Mouse (Mus musculus): ENCODE measurements at regions not wholly inside any gene's neighbourhood (a gene's known extent, or its start where the extent isn't known, plus 50 kb on each side); places are given as distances from the start of the nearest gene placed in this dataset.

GRCm38 (mm10) chr10:96545761-96546388 lies 70.9 kb upstream of the Btg1 start:
- H3K36me3 ChIP-seq (replicated peaks): no peaks in the 10 kb centered on the region
- no peak for ATAC-seq (ENCODE audit: extremely low read depth, insufficient number of reproducible peaks, low FRiP score, poor library complexity, severe bottlenecking)
- DNase-seq (ENCODE audit: low spot score): no peak

GRCm38 (mm10) chr10:96549651-96550050 lies 67.2 kb upstream of the Btg1 start:
- DNase-seq (ENCODE audit: low spot score) (no peak), ATAC-seq (ENCODE audit: extremely low read depth, insufficient number of reproducible peaks, low FRiP score, poor library complexity, severe bottlenecking) (no peak)
- H3K27me3 ChIP-seq (ENCODE audit: insufficient read depth, low read length): no peaks in the 10 kb centered on the region
- no peaks in the 10 kb centered on the region for H3K36me3 ChIP-seq (replicated peaks)
- no peak for TF ChIP-seq TAL1 (conservative IDR thresholded peaks at IDR 0.05; ENCODE audit: low read depth, low read length)
- TF ChIP-seq POLR2AphosphoS5 (IDR thresholded peaks at IDR 0.05; ENCODE audit: insufficient replicate concordance, low read depth, low read length): no peak
- no peak for TF ChIP-seq CTCF (IDR thresholded peaks at IDR 0.05; ENCODE audit: low read depth, low read length)
- TF ChIP-seq GATA2 (IDR thresholded peaks at IDR 0.05; ENCODE audit: borderline replicate concordance, low read depth, low read length): no peak
- TF ChIP-seq GATA1 (IDR thresholded peaks at IDR 0.05; ENCODE audit: borderline replicate concordance, low read length): no peak
- peaks cover 25% of the 10 kb centered on the region for H3K9me3 ChIP-seq (replicated peaks)
- no peaks in the 10 kb centered on the region for H3K4me1 ChIP-seq (ENCODE audit: insufficient read depth, low read depth, low read length)
- no peak overlapping the region for H3K4me3 ChIP-seq (ENCODE audit: low read depth, low read length)

More at GRCm38 (mm10) chr10:96545761-96546388, 70.9 kb upstream of the Btg1 start:
- Histone ChIP-seq H3K9me3 (replicated peaks) (peaks cover 20% of the 10 kb centered on the region), H3K4me3 (ENCODE audit: low read depth, low read length) (no peak overlapping the region), H3K27me3 (ENCODE audit: insufficient read depth, low read length) (no peaks in the 10 kb centered on the region), H3K4me1 (ENCODE audit: insufficient read depth, low read depth, low read length) (no peaks in the 10 kb centered on the region)
- TF ChIP-seq CTCF (IDR thresholded peaks at IDR 0.05; ENCODE audit: low read depth, low read length): no peak
- no peak for TF ChIP-seq GATA2 (IDR thresholded peaks at IDR 0.05; ENCODE audit: borderline replicate concordance, low read depth, low read length)
- TF ChIP-seq TAL1 (conservative IDR thresholded peaks at IDR 0.05; ENCODE audit: low read depth, low read length): no peak
- TF ChIP-seq GATA1 (IDR thresholded peaks at IDR 0.05; ENCODE audit: borderline replicate concordance, low read length): no peak
- TF ChIP-seq POLR2AphosphoS5 (IDR thresholded peaks at IDR 0.05; ENCODE audit: insufficient replicate concordance, low read depth, low read length): no peak

- no peak for TF ChIP-seq GATA1 (IDR thresholded peaks at IDR 0.05; ENCODE audit: borderline replicate concordance, low read length)
- no peak for TF ChIP-seq CTCF (IDR thresholded peaks at IDR 0.05; ENCODE audit: low read depth, low read length)
- no peak for TF ChIP-seq TAL1 (conservative IDR thresholded peaks at IDR 0.05; ENCODE audit: low read depth, low read length)
- TF ChIP-seq GATA2 (IDR thresholded peaks at IDR 0.05; ENCODE audit: borderline replicate concordance, low read depth, low read length): no peak
- TF ChIP-seq POLR2AphosphoS5 (IDR thresholded peaks at IDR 0.05; ENCODE audit: insufficient replicate concordance, low read depth, low read length): no peak
- no peaks in the 10 kb centered on the region for H3K4me1 ChIP-seq (ENCODE audit: insufficient read depth, low read depth, low read length)
- ATAC-seq (ENCODE audit: extremely low read depth, insufficient number of reproducible peaks, low FRiP score, poor library complexity, severe bottlenecking) (no peak), DNase-seq (ENCODE audit: low spot score) (no peak)
- H3K27me3 ChIP-seq (ENCODE audit: insufficient read depth, low read length): no peaks in the 10 kb centered on the region
- no peaks in the 10 kb centered on the region for H3K36me3 ChIP-seq (replicated peaks)
- no peak overlapping the region for H3K4me3 ChIP-seq (ENCODE audit: low read depth, low read length)
- peaks cover 25% of the 10 kb centered on the region for H3K9me3 ChIP-seq (replicated peaks)
Observed at GRCm38 (mm10) chr10:96550266-96550665, 66.5 kb upstream of the Btg1 start.

DNA sequence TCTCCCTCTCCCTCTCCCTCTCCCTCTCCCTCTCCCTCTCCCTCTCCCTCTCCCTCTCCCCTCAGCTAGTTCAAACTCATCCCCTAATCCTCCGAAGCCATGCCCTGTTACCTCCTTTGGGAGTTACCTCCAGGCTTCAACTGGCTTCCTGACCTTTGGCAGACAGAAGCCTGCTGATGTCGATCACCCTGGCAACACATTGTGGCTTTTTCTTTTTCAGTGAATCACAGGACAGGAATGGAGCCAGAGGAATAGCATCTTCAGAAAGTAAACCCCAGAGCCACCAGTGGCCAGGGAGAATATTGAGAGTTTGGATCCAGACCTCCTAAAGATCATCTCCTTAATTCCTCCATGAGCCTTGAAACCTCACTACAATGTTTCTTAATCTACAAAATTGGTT lies 59.5 kb upstream of the Btg1 start:
- H3K9me3 ChIP-seq (replicated peaks): peaks cover 27% of the 10 kb centered on the region
- no peaks in the 10 kb centered on the region for H3K36me3 ChIP-seq (replicated peaks)
- DNase-seq (ENCODE audit: low spot score): no peak
- TF ChIP-seq GATA2 (IDR thresholded peaks at IDR 0.05; ENCODE audit: borderline replicate concordance, low read depth, low read length): no peak
- TF ChIP-seq CTCF (IDR thresholded peaks at IDR 0.05; ENCODE audit: low read depth, low read length): no peak
- TF ChIP-seq POLR2AphosphoS5 (IDR thresholded peaks at IDR 0.05; ENCODE audit: insufficient replicate concordance, low read depth, low read length): no peak
- TF ChIP-seq GATA1 (IDR thresholded peaks at IDR 0.05; ENCODE audit: borderline replicate concordance, low read length): no peak
- no peak for TF ChIP-seq TAL1 (conservative IDR thresholded peaks at IDR 0.05; ENCODE audit: low read depth, low read length)
- H3K4me3 ChIP-seq (ENCODE audit: low read depth, low read length): no peak overlapping the region
- no peak for ATAC-seq (ENCODE audit: extremely low read depth, insufficient number of reproducible peaks, low FRiP score, poor library complexity, severe bottlenecking)
- no peaks in the 10 kb centered on the region for H3K4me1 ChIP-seq (ENCODE audit: insufficient read depth, low read depth, low read length)
- no peaks in the 10 kb centered on the region for H3K27me3 ChIP-seq (ENCODE audit: insufficient read depth, low read length)

DNA sequence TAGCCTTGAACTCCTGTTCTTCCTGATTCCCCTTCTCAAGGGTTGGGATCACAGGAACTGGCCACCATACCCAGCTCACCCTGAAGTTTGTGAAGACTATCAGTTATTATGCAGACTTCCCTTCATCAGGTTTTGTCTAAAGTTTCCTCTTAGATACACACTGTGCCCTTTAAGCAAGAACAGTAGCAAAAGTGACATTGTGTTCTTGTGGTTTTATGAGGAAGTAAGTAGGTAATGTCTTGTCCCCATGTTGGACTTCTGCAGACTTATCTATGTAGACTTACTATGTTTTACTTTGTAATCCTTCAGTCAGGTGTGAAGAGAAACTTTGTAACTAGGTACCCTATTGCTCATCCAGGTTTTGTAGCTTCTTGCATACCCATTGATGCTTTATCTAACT lies 51.5 kb upstream of the Btg1 start:
- H3K4me3 ChIP-seq (ENCODE audit: low read depth, low read length): no peak overlapping the region
- peaks cover 10% of the 10 kb centered on the region; the same call in 1 of the 2 replicates for H3K9me3 ChIP-seq (replicated peaks)
- TF ChIP-seq TAL1 (conservative IDR thresholded peaks at IDR 0.05; ENCODE audit: low read depth, low read length) (no peak), CTCF (IDR thresholded peaks at IDR 0.05; ENCODE audit: low read depth, low read length) (no peak), GATA2 (IDR thresholded peaks at IDR 0.05; ENCODE audit: borderline replicate concordance, low read depth, low read length) (no peak), GATA1 (IDR thresholded peaks at IDR 0.05; ENCODE audit: borderline replicate concordance, low read length) (no peak), POLR2AphosphoS5 (IDR thresholded peaks at IDR 0.05; ENCODE audit: insufficient replicate concordance, low read depth, low read length) (no peak)
- no peaks in the 10 kb centered on the region for H3K36me3 ChIP-seq (replicated peaks)
- H3K4me1 ChIP-seq (ENCODE audit: insufficient read depth, low read depth, low read length): no peaks in the 10 kb centered on the region
- ATAC-seq (ENCODE audit: extremely low read depth, insufficient number of reproducible peaks, low FRiP score, poor library complexity, severe bottlenecking) (no peak), DNase-seq (ENCODE audit: low spot score) (no peak)
- H3K27me3 ChIP-seq (ENCODE audit: insufficient read depth, low read length): no peaks in the 10 kb centered on the region
